Mouse (Mus musculus) kidney, embryonic 16.5 days (tissue): ENCODE measurements around the gene Rhoj. TPM values are rescaled to one million over a fixed set of nuclear protein-coding genes. Genes with fewer than 3 reads are reported as not detected.
A peak's percentile ranks its signal among the peaks of the same experiment; 100 is the strongest.

Experiments
- ATAC-seq: fragments of 200-750 bp; cut with Nextera tagmentation; 2 replicates; pipeline ENCODE4 v1.8.0; 2017; ENCODE audit warnings: moderate TSS enrichment; ENCODE audit not compliant: low FRiP score, low TSS enrichment
- H3K27ac ChIP-seq: fragments of 300-500 bp; sonication (generic); 2 replicates; pipeline ENCODE4 v1.5.1; 2014; ENCODE audit warnings: low read length
- H3K27me3 ChIP-seq: fragments of 300-500 bp; sonication (generic); 2 replicates; pipeline ENCODE4 v1.6.1; 2014; ENCODE audit warnings: low read length, control low read depth, mixed read lengths; ENCODE audit not compliant: insufficient read depth
- H3K36me3 ChIP-seq: fragments of 300-500 bp; sonication (generic); 2 replicates; pipeline ENCODE4 v1.6.1; 2014; ENCODE audit warnings: low read length, control low read depth, mixed read lengths; ENCODE audit not compliant: insufficient read depth
- H3K4me1 ChIP-seq: fragments of 300-500 bp; sonication (generic); 2 replicates; pipeline ENCODE4 v1.6.1; 2014; ENCODE audit warnings: low read length, control low read depth, mixed read lengths; ENCODE audit not compliant: insufficient read depth
- H3K4me2 ChIP-seq: fragments of 300-500 bp; sonication (generic); replicated peaks from 2 replicates; pipeline ENCODE4 v1.6.1; 2014; ENCODE audit warnings: low read depth, low read length
- H3K4me3 ChIP-seq: fragments of 300-500 bp; sonication (generic); 2 replicates; pipeline ENCODE4 v1.5.1; 2014; ENCODE audit warnings: mild to moderate bottlenecking, low read length
- H3K9ac ChIP-seq: fragments of 300-500 bp; sonication (generic); replicated peaks from 2 replicates; pipeline ENCODE4 v1.6.1; 2014; ENCODE audit warnings: low read length
- H3K9me3 ChIP-seq: fragments of 300-500 bp; sonication (generic); 2 replicates; pipeline ENCODE4 v1.6.1; 2016; ENCODE audit warnings: low read length, control low read depth
- WGBS: fragments of 180-500 bp; shearing (Covaris S2); extraction: QIAGEN DNeasy Blood & Tissue Kit; methylation state at CpG from one replicate; pipeline ENCODE4 v1.1.7; 2014; 5-methylcytosine and 5-hydroxymethylcytosine counted together
- polyA plus RNA-seq: library from polyadenylated mRNA; unstranded; fragments of >200 nt; fragmentation: Nextera tagmentation; extraction: Ambion mirVana; gene quantifications from 2 replicates; pipeline ENCODE4 v1.2.1, GENCODE M21; 2015

Gene Rhoj
- polyA plus RNA-seq, 1 experiment from 2014 or later, result 58.3 TPM

GRCm38 (mm10) chr12:75446245-75446644, 138.1 kb downstream of the Rhoj start:
- 88% methylated on average over 7 of the region's 7 CpGs for WGBS
- H3K9ac ChIP-seq, result no peak overlapping the region
- no peak overlapping the region for H3K4me2 ChIP-seq
- no peak overlapping the region for H3K27ac ChIP-seq
- ATAC-seq, result no peak
- no peaks in the 10 kb centered on the region for H3K9me3 ChIP-seq
- peaks cover 11% of the 10 kb centered on the region; the same call in 1 of the 2 replicates for H3K4me1 ChIP-seq
- H3K4me3 ChIP-seq, result no peak overlapping the region
- H3K36me3 ChIP-seq, result peaks cover 5% of the 10 kb centered on the region; the same call in 1 of the 2 replicates
- no peaks in the 10 kb centered on the region for H3K27me3 ChIP-seq

GRCm38 (mm10) chr12:75448921-75449320, 140.8 kb downstream of the Rhoj start:
- 75% methylated on average over 5 of the region's 5 CpGs for WGBS
- no peak overlapping the region for H3K27ac ChIP-seq
- peaks cover 11% of the 10 kb centered on the region; the same call in 1 of the 2 replicates for H3K4me1 ChIP-seq
- H3K36me3 ChIP-seq, result peaks cover 24% of the 10 kb centered on the region
- no peak overlapping the region for H3K4me3 ChIP-seq
- no peaks in the 10 kb centered on the region for H3K27me3 ChIP-seq
- H3K9ac ChIP-seq, result no peak overlapping the region
- H3K4me2 ChIP-seq, result no peak overlapping the region
- ATAC-seq, result no peak
- no peaks in the 10 kb centered on the region for H3K9me3 ChIP-seq

- H3K9me3 ChIP-seq, result no peaks in the 10 kb centered on the region
- no peak overlapping the region for H3K4me2 ChIP-seq
- ATAC-seq, result no peak
- H3K4me3 ChIP-seq, result no peak overlapping the region
- no peak overlapping the region for H3K9ac ChIP-seq
- WGBS, result 60% methylated on average over 6 of the region's 6 CpGs
- peaks cover 24% of the 10 kb centered on the region for H3K36me3 ChIP-seq
- no peak overlapping the region for H3K27ac ChIP-seq
- peaks cover 7% of the 10 kb centered on the region; the same call in 1 of the 2 replicates for H3K4me1 ChIP-seq
- no peaks in the 10 kb centered on the region for H3K27me3 ChIP-seq
These were observed 141.4 kb downstream of the Rhoj start for GRCm38 (mm10) chr12:75449475-75449966.

GRCm38 (mm10) chr12:75450011-75450410, 141.9 kb downstream of the Rhoj start:
- Histone ChIP-seq H3K9me3 (no peaks in the 10 kb centered on the region), H3K27me3 (no peaks in the 10 kb centered on the region), H3K27ac (0 out of 2 replicates have a peak overlapping the region, but pooled peaks have one; percentile 7), H3K36me3 (peaks cover 24% of the 10 kb centered on the region), H3K4me3 (no peak overlapping the region), H3K9ac (no peak overlapping the region), H3K4me2 (no peak overlapping the region), H3K4me1 (peaks cover 7% of the 10 kb centered on the region; the same call in 1 of the 2 replicates)
- peak; percentile 71; the same call in 1 of the 2 replicates for ATAC-seq
- whole genome bisulfite sequencing, result 46% methylated on average over 14 of the region's 14 CpGs

- Histone ChIP-seq H3K36me3 (peaks cover 24% of the 10 kb centered on the region), H3K9ac (no peak overlapping the region), H3K4me1 (peaks cover 7% of the 10 kb centered on the region; the same call in 1 of the 2 replicates), H3K4me2 (no peak overlapping the region), H3K27ac (0 out of 2 replicates have a peak overlapping the region, but pooled peaks have one; percentile 7), H3K27me3 (no peaks in the 10 kb centered on the region), H3K9me3 (no peaks in the 10 kb centered on the region), H3K4me3 (no peak overlapping the region)
- WGBS, result 76% methylated on average over 8 of the region's 8 CpGs
- no peak for ATAC-seq
These were observed 142.5 kb downstream of the Rhoj start for GRCm38 (mm10) chr12:75450592-75450991.

Other genes starting within 250 kb of the Rhoj start
- gene Kcnh5, start 131.0 kb upstream of the Rhoj start, polyA plus RNA-seq, result 0.51 and 0.54 TPM in 2 replicates
- not detected in 2 replicates for gene Gphb5, start 108.5 kb downstream of the Rhoj start, polyA plus RNA-seq